Mouse (Mus musculus): ENCODE data around the gene Nim1k. TPM values are rescaled to one million over a fixed set of nuclear protein-coding genes. Genes with fewer than 3 reads are reported as not detected.
"Not testable (repeated sequence)": the region's sequence is repeated elsewhere in the genome, so short reads cannot be mapped to it uniquely, and the experiment has no call there.

Nim1k gene
- total RNA-seq, 2 experiments from 2014 or later: 0.88 to 0.93 TPM

DNA sequence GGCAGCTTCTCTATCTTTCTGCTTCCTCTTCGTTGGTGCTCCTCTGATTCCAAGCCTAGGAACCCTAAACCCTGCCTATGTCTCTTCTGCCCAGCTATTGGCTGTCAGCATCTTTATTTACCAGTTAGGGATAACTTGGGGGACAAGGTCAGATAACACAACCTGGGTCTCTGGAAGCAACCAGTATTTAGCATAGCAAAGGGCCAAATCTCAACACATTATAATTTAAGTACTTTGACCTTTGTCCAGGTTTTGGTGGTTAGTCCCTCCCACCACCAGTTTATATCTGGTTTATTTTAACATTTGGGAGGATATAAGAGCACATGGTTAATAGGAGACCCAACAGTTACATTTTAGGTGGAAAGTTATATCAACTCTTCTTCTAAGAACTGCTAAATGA lies 59.2 kb downstream of the Nim1k start:
- no peak for DNase-seq
- intact Hi-C loops (cut with DNase I): loop anchor here (5.0 kb wide), 1 partner anchor 91 kb away; no protein-coding TSS in a partner anchor

DNA sequence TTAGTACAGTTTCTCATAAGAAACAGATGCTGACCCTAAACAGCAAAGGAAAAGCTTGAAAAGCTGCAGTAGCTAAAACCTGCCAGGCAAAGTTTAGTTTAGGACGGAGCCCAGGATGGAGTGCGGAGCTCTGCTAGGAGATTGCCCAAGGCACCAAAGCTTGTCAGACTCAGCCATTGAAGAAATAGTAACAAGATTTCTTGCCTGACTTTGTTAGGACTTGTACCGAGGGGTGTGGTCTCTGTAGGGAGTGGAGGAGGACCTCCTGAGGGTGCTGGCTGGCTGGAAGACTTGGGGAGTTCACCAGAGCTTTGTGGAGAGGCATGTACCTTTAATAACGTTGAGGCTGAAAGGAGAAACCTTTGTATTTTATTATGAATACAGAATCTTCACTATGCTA lies 60.0 kb downstream of the Nim1k start:
- intact Hi-C loops (cut with DNase I): loop anchor here (5.0 kb wide), 1 partner anchor 92 kb away; no protein-coding TSS in a partner anchor
- no peak for DNase-seq

DNA sequence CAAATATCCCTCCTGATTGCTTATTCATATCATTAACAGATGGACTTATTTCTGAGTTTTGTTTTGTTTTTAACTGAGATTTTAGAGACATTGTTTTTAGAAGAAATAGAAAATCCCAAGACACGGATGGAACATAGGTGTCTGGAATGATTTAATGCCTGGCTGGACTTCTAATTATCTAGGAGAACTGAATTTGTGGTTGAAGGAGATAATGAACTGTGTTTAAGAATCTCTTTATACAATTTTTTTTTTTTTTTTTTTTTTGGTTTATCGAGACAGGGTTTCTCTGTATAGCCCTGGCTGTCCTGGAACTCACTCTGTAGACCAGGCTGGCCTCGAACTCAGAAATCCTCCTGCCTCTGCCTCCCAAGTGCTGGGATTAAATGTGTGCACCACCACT lies 63.7 kb downstream of the Nim1k start:
- not testable (repeated sequence) for DNase-seq
- intact Hi-C loops (cut with DNase I): loop anchor here (5.0 kb wide), 1 partner anchor 55 kb away; no protein-coding TSS in a partner anchor

DNA sequence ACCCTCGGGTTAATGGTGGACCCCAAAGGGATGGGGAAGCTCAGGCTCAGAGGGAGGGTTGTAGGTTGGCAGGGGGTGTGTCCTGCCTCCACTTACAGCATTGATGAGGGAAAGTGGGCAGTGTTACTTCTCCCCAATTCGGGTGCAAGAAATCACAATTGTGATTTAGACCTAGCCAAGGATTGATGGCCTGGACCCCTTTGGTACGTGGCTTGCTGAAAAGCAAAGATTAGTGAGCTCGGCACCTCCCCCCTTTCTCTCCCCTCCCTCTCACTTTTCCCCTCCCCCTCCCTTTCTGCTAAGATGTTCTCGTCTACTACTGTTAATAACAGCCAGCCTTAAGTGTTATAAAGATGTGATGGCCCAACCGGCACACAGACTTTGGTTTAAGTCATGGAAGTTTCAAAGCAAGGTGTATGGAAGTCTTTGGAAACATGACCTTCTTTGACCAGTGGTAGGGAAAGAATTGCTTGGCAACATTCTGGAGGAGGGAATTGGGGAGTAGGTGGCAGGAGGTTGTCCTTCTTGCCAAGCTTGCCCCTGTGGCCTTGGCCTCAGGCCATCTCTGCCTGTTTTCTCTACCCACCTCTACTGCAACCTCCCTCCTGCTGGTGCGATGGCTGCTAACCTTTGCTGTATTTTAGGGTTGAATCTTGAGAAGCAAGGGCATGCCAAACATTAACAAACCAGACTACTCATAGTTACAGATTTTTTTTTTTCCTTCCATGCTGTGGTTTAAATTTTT lies 64.6 kb downstream of the Nim1k start:
- no peak for DNase-seq
- intact Hi-C loops (cut with DNase I): loop anchor here (5.0 kb wide), 1 partner anchor 54 kb away; no protein-coding TSS in a partner anchor

DNA sequence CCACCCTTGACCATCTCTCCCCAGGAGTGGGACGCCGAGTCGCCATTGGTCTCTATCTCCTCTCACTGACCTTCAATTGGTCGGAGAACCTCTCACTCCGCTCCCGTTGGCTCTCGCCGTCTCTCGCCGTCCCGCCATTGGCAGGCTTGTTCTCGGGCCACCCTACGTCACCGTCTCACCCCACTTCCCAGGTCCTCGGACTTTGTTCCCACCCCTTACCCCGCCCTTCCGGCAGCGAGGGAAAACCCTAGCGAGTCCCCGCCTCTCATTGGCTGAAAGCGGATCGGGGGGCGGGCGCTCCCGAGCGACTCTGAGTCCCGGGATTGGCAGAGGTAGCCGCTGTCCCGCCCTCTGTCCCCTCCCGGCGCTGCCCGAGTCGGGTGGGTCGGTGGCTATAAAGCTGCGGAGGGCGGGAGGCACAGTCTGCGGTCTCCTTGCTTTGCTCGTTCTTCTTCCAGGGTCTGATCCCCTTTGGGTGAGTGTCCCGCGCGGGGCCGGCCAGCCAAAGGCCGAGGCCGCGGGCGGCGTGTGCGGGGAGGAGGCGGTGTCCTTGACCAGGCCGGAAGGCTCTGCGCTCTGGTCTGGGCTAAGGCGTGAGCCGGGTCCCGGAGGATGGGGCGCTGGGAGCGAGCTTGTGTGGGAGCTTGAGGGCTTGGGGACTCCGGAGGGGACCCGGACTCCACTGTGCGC lies 65.5 kb downstream of the Nim1k start, which contains the start of gene Hmgcs1:
Gene Hmgcs1 (plus strand): TSS at position 341 of the 690 bp plus-strand sequence.
- peak; percentile 98 for DNase-seq

DNA sequence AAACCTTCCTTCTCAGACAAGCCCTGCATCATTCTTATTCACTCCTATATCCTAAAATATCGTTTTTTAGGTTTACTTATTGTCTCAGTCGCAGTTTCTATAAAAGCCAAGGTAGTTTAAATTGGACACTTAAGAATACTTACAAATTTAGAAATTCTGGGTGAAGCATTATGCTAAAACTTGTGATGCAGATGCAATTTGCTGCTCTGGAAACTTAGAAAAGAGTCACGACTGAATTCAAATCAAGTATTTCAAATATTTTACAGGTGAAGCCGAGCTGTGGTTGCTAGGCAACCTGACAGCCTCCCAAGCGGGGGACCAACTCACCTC lies 66.0 kb downstream of the Nim1k start:
- intact Hi-C loops (cut with DNase I): loop anchor here (5.0 kb wide), 1 partner anchor 52 kb away; no protein-coding TSS in a partner anchor
- DNase-seq: no peak

More for the DNA sequence above, 65.5 kb downstream of the Nim1k start, which contains the start of gene Hmgcs1:
- intact Hi-C loops (cut with DNase I): loop anchor here (5.0 kb wide), 1 partner anchor 53 kb away; no protein-coding TSS in a partner anchor

DNA sequence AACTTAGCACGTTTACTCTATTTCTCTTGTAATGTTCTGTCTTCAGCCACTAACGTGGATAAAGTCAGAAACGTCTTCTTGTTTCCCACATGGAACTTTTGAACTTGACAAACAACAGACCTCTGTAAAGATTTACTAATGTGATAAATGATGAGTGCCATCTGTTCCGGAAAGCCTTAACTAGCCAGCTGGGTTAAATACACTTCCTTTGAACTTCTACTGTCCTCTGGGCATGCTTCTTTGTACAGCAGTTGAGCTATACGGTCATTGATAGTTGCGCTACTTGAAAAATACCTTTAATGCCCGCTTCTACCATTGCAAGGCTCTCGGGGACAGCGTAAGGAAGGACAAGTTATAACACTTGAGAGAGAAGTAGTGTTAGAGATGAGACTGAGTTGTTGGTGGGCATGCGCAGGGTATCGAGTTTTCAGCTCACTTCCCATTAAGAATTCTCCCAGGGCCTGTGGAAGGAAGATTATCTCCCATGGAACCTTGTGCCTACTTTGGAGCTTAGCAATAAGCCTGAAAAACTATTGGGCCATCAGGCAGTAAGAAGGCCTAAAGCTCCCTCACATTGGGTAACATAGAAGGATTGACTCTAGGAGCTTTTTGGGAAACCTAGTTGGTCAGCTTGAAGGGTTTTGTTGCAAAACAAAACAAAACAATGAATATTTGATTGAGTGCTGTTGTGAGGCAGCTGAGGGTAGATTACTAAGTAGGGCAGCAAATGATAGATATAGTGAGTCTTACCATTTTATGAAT lies 71.1 kb downstream of the Nim1k start:
- intact Hi-C loops (cut with DNase I): no loop called here
- no peak for DNase-seq

DNA sequence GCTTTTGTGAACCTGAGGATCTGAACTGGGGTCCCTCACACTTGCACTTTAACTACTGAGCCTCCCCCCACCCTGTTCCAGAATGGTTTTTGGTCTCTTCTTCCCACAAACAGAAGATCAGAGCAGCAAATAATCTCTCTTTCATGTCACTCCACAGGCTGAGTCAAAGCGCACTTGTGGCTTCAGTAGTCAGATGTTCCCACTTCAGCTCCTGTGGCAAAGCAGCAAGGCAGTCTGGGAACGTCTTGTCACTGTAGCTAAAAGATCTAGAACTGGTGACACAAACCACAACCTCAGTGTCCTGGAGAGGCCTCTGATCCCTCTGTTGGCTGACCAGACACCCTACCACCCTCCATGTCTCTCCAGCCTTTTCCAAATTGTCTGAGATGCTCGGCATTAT lies 74.5 kb downstream of the Nim1k start:
- DNase-seq: no peak
- intact Hi-C loops (cut with DNase I): no loop called here

DNA sequence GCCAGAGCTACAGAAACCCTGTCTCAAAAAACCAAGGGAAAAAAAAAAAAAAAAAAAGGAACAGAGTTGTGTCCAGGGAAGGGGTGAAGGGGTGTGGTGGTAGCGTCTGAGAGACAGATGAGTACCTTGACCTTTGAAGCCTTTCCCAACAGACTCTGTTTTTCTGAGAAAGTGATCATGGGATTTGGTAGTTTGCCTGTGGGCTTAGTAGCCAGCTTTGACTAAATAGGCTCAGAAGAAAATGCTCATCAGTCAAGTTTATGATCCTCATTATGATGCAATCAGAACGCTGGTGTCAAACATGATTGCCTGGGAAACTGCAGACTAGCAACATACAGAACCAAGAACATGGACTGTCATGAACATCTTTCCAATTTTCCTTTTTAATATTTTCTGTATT lies 76.0 kb downstream of the Nim1k start:
- intact Hi-C loops (cut with DNase I): no loop called here
- no peak for DNase-seq

DNA sequence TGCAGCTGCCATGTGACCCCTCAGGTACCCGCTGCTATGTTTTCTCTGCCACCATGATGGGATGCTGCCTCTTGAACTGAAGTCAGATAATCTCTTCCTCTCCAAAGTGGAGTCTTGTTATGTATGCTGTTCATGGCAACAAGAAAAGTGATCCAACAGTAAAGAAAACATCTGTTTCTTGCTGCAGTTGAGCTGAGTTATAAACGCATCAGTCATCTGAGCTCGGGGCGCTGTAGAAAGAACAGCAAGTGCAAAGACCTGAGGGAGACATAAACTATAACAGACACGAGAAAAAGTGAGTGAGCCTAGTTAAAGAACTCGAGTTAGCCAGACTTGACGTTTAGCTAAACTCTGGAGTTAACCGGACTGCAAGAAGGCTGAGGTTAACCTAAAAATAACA lies 76.9 kb downstream of the Nim1k start:
- intact Hi-C loops (cut with DNase I): no loop called here
- DNase-seq: no peak

DNA sequence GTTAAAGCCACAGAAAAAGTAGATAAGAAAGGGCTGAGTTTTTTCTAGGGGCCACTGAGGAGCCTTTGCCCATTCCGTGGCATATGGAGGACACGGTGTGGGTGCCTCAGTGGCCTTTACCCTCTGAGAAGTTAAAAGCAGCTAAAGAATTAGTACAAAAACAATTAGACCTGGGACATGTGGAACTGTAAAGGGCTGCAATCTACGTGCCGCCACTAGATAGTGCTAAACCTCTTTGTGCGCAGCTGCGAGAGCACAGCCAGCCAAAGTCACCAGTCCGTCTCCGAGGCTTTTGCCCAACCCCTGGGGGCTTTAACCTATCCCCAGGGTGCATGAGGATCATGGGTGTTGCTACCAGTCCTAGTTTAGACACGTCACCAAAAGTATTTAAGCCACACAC lies 94.3 kb downstream of the Nim1k start:
- intact Hi-C loops (cut with DNase I): not testable (repeated sequence)
- peak in 1 of 2 experiments; percentile 11 for DNase-seq

Other genes with a start within 250 kb of the Nim1k start
- not detected for gene Ccl28, start 132.1 kb downstream of the Nim1k start, total RNA-seq (2021)
- 10 to 100 TPM; 50.6 to 51.5 TPM for gene Hmgcs1, start 65.5 kb downstream of the Nim1k start, total RNA-seq (2021)
- gene Zfp131, start 35.0 kb upstream of the Nim1k start, total RNA-seq (2021): 10 to 100 TPM; 22.9 TPM
- gene AF067063, start 74.3 kb upstream of the Nim1k start, total RNA-seq (2021): not detected
- gene D13Ertd608e, start 80.1 kb upstream of the Nim1k start, total RNA-seq (2021): not detected
- gene Tcstv1, start 138.9 kb upstream of the Nim1k start, total RNA-seq (2021): not detected
- not detected for gene Gm21761, start 173.4 kb upstream of the Nim1k start, total RNA-seq (2021)
- gene B020031M17Rik, start 194.9 kb upstream of the Nim1k start, total RNA-seq (2021): not detected